Mouse (Mus musculus) heart, adult 2 months (tissue): ENCODE results near the gene Foxn3.

Source experiments
- CTCF ChIP-seq: fragments of 200-600 bp; IDR thresholded peaks from 2 replicates; pipeline ENCODE4 v1.8.1; 2022; ENCODE audit warnings: antibody characterized with exemption, mild to moderate bottlenecking, moderate library complexity
- EP300 ChIP-seq: fragments of 200-500 bp; IDR thresholded peaks from 2 replicates; pipeline ENCODE4 v1.6.1; 2011; ENCODE audit warnings: low read depth, low read length, control low read depth; ENCODE audit not compliant: insufficient read depth

- TF ChIP-seq CTCF (no peak), EP300 (no peak)
These were observed 264.4 kb downstream of the Foxn3 start for GRCm38 (mm10) chr12:99298851-99299600.
